Mouse (Mus musculus) forebrain, embryonic 11.5 days (tissue): ENCODE data around the gene 2010111I01Rik. TPM values are rescaled to one million over a fixed set of nuclear protein-coding genes. Genes with fewer than 3 reads are reported as not detected.
A peak's percentile ranks its signal among the peaks of the same experiment; 100 is the strongest.

Experiments
- ATAC-seq: fragments of 200-750 bp; cut with Nextera tagmentation; replicated peaks from 2 replicates; pipeline ENCODE4 v1.8.0; 2017; ENCODE audit warnings: moderate TSS enrichment; ENCODE audit not compliant: low FRiP score
- DNase-seq: peaks from one replicate; pipeline ENCODE4 v3.0.0-alpha.2; 2017; ENCODE audit warnings: low spot score
- H3K27ac ChIP-seq: fragments of 300-500 bp; sonication (generic); 2 replicates; pipeline ENCODE4 v1.5.1; 2014; ENCODE audit warnings: low read depth, low read length
- H3K27me3 ChIP-seq: fragments of 300-500 bp; sonication (generic); 2 replicates; pipeline ENCODE4 v1.6.1; 2014; ENCODE audit warnings: mild to moderate bottlenecking, low read length, mixed read lengths; ENCODE audit not compliant: control insufficient read depth, insufficient read depth
- H3K36me3 ChIP-seq: fragments of 300-500 bp; sonication (generic); 2 replicates; pipeline ENCODE4 v1.6.1; 2014; ENCODE audit warnings: mild to moderate bottlenecking, low read length, moderate library complexity, mixed read lengths; ENCODE audit not compliant: control insufficient read depth, insufficient read depth
- H3K4me1 ChIP-seq: fragments of 300-500 bp; sonication (generic); replicated peaks from 2 replicates; pipeline ENCODE4 v1.6.1; 2014; ENCODE audit warnings: low read length, mixed read lengths; ENCODE audit not compliant: control insufficient read depth, insufficient read depth
- H3K4me2 ChIP-seq: fragments of 300-500 bp; sonication (generic); 2 replicates; pipeline ENCODE4 v1.6.1; 2014; ENCODE audit warnings: low read depth, mild to moderate bottlenecking, low read length, moderate library complexity, mixed read lengths; ENCODE audit not compliant: severe bottlenecking
- H3K4me3 ChIP-seq: fragments of 300-500 bp; sonication (generic); 2 replicates; pipeline ENCODE4 v1.5.1; 2014; ENCODE audit warnings: low read depth, low read length
- H3K9ac ChIP-seq: fragments of 300-500 bp; sonication (generic); 2 replicates; pipeline ENCODE4 v1.6.1; 2014; ENCODE audit warnings: low read length
- H3K9me3 ChIP-seq: fragments of 300-500 bp; sonication (generic); 2 replicates; pipeline ENCODE4 v1.6.1; 2016; ENCODE audit warnings: low read length, mixed read lengths; ENCODE audit not compliant: control insufficient read depth
- WGBS: fragments of 180-500 bp; shearing (Covaris S2); extraction: QIAGEN DNeasy Blood & Tissue Kit; methylation state at CpG from one replicate; pipeline ENCODE4 v1.1.7; 2014; 5-methylcytosine and 5-hydroxymethylcytosine counted together
- polyA plus RNA-seq: library from polyadenylated mRNA; unstranded; fragments of >200 nt; fragmentation: Nextera tagmentation; extraction: Ambion mirVana; gene quantifications from 2 replicates; pipeline ENCODE4 v1.2.1, GENCODE M21; 2014

Gene 2010111I01Rik
- 36.1 and 38.9 TPM in 2 replicates for polyA plus RNA-seq

GRCm38 (mm10) chr13:62964640-62965311 lies at the start of gene 2010111I01Rik:
Gene 2010111I01Rik, plus strand, starts transcription at chr13:62964893.
- DNase-seq (peak; percentile 99), ATAC-seq (peak; percentile 95)
- under 1% methylated on average over 41 of the region's 41 CpGs for WGBS
- H3K9me3 ChIP-seq = no peaks in the 10 kb centered on the region
- no peaks in the 10 kb centered on the region for H3K36me3 ChIP-seq
- H3K4me3 ChIP-seq = peak within 1 kb of the TSS; percentile 84
- H3K27me3 ChIP-seq = no peaks in the 10 kb centered on the region
- peak within 1 kb of the TSS; percentile 62 for H3K9ac ChIP-seq
- no peaks in the 10 kb centered on the region for H3K4me1 ChIP-seq
- peak within 1 kb of the TSS; percentile 81 for H3K4me2 ChIP-seq
- H3K27ac ChIP-seq = no peak within 1 kb of the TSS

DNA sequence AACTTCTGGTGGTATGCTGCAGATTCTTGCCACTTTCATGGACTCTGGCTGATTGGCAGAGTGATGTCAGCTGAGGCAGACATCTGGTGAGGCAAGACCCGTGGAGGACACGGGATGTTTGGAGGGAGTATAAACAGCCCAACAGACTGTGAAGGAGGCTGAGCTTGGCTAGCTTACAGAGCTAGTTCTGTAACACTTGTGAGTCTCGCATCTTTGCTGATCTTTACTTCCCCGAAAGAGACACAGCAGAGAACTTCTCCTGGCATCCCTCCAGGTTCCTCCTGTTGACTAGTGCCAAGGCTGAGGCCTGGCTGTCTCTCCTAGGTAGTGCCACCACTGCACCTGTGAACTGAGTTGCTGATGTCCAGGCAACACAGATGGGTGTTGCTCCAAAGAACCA lies 48.0 kb upstream of the 2010111I01Rik start:
- H3K4me1 ChIP-seq = no peaks in the 10 kb centered on the region
- no peaks in the 10 kb centered on the region; the same call in 1 of the 2 replicates for H3K27me3 ChIP-seq
- H3K4me2 ChIP-seq = no peak overlapping the region
- H3K9ac ChIP-seq = no peak overlapping the region
- H3K9me3 ChIP-seq = no peaks in the 10 kb centered on the region
- 84% methylated on average over 4 of the region's 4 CpGs for WGBS
- DNase-seq = no peak
- H3K4me3 ChIP-seq = no peak overlapping the region
- no peak overlapping the region for H3K27ac ChIP-seq
- ATAC-seq = no peak
- H3K36me3 ChIP-seq = no peaks in the 10 kb centered on the region

GRCm38 (mm10) chr13:62917416-62918110 lies 47.1 kb upstream of the 2010111I01Rik start:
- H3K27ac ChIP-seq = no peak overlapping the region
- H3K9ac ChIP-seq = no peak overlapping the region
- no peak for DNase-seq
- ATAC-seq = no peak
- 52% methylated on average over 1 of the region's 1 CpGs for WGBS
- H3K27me3 ChIP-seq = no peaks in the 10 kb centered on the region; the same call in 1 of the 2 replicates
- H3K9me3 ChIP-seq = no peaks in the 10 kb centered on the region
- no peak overlapping the region for H3K4me2 ChIP-seq
- H3K36me3 ChIP-seq = no peaks in the 10 kb centered on the region
- H3K4me1 ChIP-seq = no peaks in the 10 kb centered on the region
- no peak overlapping the region for H3K4me3 ChIP-seq

DNA sequence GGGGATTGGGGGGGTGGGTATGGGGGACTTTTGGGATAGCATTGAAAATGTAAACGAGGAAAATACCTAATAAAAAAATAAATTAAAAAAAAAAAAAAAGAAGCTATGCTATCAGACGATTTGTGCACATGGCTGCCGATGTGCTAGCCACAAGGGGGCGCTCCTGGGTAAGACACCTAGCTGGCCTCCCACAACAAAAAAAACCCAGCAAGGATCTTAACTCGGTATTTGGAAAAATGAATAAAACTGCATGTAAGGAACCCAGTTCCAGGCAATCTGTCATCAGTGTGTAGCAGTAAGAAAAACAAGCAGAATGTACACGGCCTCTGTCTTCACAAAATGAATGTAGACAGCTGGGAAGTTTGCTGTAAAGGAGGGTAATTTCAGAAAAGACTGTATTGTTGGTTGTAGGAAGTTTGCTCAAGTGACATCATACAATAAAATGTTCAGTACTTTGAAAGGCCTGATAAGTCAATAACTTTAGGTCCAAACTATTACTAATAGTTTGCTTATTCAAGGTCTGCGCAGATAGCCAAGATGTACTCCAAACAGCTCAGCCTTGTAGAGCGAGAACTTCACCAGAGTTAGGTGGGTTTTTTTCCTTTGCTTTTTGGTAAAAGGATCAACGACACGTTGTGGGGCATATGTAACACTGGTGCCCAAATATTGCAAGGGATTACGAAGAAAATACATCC lies 44.9 kb upstream of the 2010111I01Rik start:
- no peak overlapping the region for H3K4me2 ChIP-seq
- H3K9me3 ChIP-seq = no peaks in the 10 kb centered on the region
- no peaks in the 10 kb centered on the region for H3K36me3 ChIP-seq
- no peaks in the 10 kb centered on the region for H3K4me1 ChIP-seq
- H3K27me3 ChIP-seq = no peaks in the 10 kb centered on the region; the same call in 1 of the 2 replicates
- ATAC-seq = no peak
- H3K9ac ChIP-seq = no peak overlapping the region
- WGBS = 43% methylated on average over 10 of the region's 11 CpGs
- no peak overlapping the region for H3K4me3 ChIP-seq
- no peak overlapping the region for H3K27ac ChIP-seq
- DNase-seq = peak; percentile 88

GRCm38 (mm10) chr13:62922645-62923044 lies 42.0 kb upstream of the 2010111I01Rik start:
- no peaks in the 10 kb centered on the region for H3K9me3 ChIP-seq
- no peaks in the 10 kb centered on the region for H3K4me1 ChIP-seq
- H3K36me3 ChIP-seq = no peaks in the 10 kb centered on the region
- no peaks in the 10 kb centered on the region; the same call in 1 of the 2 replicates for H3K27me3 ChIP-seq
- H3K9ac ChIP-seq = no peak overlapping the region
- DNase-seq (no peak), ATAC-seq (no peak)
- WGBS = 83% methylated on average over 3 of the region's 3 CpGs
- H3K27ac ChIP-seq = no peak overlapping the region
- H3K4me2 ChIP-seq = no peak overlapping the region
- H3K4me3 ChIP-seq = no peak overlapping the region

DNA sequence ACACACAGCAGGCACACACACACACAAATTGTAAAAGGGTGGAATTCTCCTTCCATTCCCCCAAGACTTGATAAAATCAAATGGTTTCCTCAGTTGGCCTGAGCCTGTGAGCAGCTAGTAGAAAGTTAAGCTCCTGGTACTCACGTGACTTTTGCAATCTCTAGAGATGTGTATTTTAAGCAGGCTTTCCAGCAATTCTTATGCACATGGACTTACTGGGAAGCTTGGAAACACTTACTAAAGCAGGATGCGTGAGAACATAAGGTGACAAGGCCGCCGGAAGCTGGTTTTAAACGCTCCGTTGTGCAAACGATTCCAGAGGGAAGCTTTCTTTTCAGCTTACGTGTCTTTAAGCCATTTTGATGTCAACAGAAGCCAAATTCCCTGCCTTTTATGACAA lies 41.5 kb upstream of the 2010111I01Rik start:
- no peaks in the 10 kb centered on the region for H3K9me3 ChIP-seq
- ATAC-seq = no peak
- H3K27ac ChIP-seq = no peak overlapping the region
- H3K4me3 ChIP-seq = no peak overlapping the region
- no peaks in the 10 kb centered on the region; the same call in 1 of the 2 replicates for H3K27me3 ChIP-seq
- no peak overlapping the region for H3K4me2 ChIP-seq
- WGBS = 82% methylated on average over 8 of the region's 8 CpGs
- no peak overlapping the region for H3K9ac ChIP-seq
- DNase-seq = no peak
- H3K36me3 ChIP-seq = no peaks in the 10 kb centered on the region
- H3K4me1 ChIP-seq = no peaks in the 10 kb centered on the region

- Histone ChIP-seq H3K27me3 (no peaks in the 10 kb centered on the region), H3K4me2 (no peak overlapping the region), H3K4me1 (no peaks in the 10 kb centered on the region), H3K9me3 (no peaks in the 10 kb centered on the region), H3K27ac (no peak overlapping the region), H3K4me3 (no peak overlapping the region), H3K36me3 (no peaks in the 10 kb centered on the region), H3K9ac (no peak overlapping the region)
- DNase-seq (no peak), ATAC-seq (no peak)
- WGBS = 100% methylated on average over 1 of the region's 1 CpGs
Observed at GRCm38 (mm10) chr13:62926479-62926878, 38.2 kb upstream of the 2010111I01Rik start.

DNA sequence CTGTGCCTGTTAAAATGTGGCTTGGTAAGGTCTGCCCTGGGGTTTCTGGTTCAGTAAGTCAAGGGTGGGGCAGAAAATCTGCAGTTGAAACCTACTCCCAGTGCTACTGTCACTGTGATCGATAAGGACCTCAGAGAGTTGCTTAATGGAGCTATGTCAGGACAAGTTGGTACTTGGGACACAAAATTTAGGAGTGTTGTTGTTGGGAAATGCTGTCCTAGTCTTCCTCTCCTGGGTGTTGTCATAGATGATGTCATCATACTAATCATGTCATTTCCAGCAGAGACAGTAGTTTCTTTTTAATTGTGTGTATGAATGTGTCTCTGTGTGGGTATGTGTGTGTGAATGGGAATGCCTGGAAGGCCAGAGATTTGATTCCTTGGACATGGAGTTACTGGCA lies 37.2 kb upstream of the 2010111I01Rik start:
- no peaks in the 10 kb centered on the region for H3K4me1 ChIP-seq
- no peak overlapping the region for H3K9ac ChIP-seq
- no peaks in the 10 kb centered on the region for H3K27me3 ChIP-seq
- WGBS = 92% methylated on average over 1 of the region's 1 CpGs
- H3K27ac ChIP-seq = no peak overlapping the region
- no peak overlapping the region for H3K4me3 ChIP-seq
- H3K36me3 ChIP-seq = no peaks in the 10 kb centered on the region
- DNase-seq (no peak), ATAC-seq (no peak)
- no peak overlapping the region for H3K4me2 ChIP-seq
- H3K9me3 ChIP-seq = no peaks in the 10 kb centered on the region
